Mouse (Mus musculus): ENCODE data around the gene Prpf40a. TPM values are rescaled to one million over a fixed set of nuclear protein-coding genes. Genes with fewer than 3 reads are reported as not detected.

Gene Prpf40a
- polyA plus RNA-seq (2015; fragmentation: Nextera tagmentation; extraction: Ambion mirVana): 157 and 168 TPM in 2 replicates

GRCm38 (mm10) chr2:53190684-53191511 lies at the start of gene Prpf40a:
Prpf40a (minus strand) TSS chr2:53191284.
- H3K9ac ChIP-seq: peak within 1 kb of the TSS; percentile 83
- H3K4me3 ChIP-seq (replicated peaks): peak within 1 kb of the TSS; percentile 76
- WGBS: 0% methylated on average over 51 of the region's 53 CpGs
- no peaks in the 10 kb centered on the region for H3K9me3 ChIP-seq (replicated peaks)
- H3K27me3 ChIP-seq: no peaks in the 10 kb centered on the region
- H3K4me2 ChIP-seq: peak within 1 kb of the TSS; percentile 69
- peaks cover 26% of the 10 kb centered on the region for H3K36me3 ChIP-seq
- ATAC-seq (replicated peaks; ENCODE audit: low FRiP score): peak; percentile 97
- peaks cover 15% of the 10 kb centered on the region for H3K4me1 ChIP-seq
- H3K27ac ChIP-seq: peak within 1 kb of the TSS; percentile 98

DNA sequence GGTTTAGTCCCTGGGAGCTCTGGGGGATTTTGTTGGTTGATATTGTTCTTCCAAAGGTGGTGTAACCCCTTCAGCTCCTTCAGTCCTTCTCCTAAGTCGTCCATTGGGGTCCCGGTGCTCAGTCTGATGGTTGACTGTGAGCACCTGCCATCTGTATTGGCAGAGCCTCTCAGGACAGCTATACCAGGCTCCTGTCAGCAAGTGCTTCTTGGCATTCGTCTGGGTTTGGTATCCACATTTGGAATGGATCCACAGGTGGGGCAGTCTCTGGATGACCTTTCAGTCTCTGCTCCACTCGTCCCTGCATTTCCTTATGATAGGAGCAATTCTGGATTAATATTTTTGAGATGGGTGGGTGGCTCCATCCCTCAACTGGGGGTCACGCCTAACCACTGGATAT lies 31.2 kb upstream of the Prpf40a start:
- Histone ChIP-seq H3K36me3 (peaks cover 28% of the 10 kb centered on the region), H3K4me1 (no peaks in the 10 kb centered on the region), H3K4me2 (no peak overlapping the region), H3K4me3 (replicated peaks) (no peak overlapping the region), H3K27ac (no peak overlapping the region), H3K27me3 (no peaks in the 10 kb centered on the region), H3K9me3 (replicated peaks) (peaks cover 2% of the 10 kb centered on the region; the same call in 1 of the 2 replicates), H3K9ac (no peak overlapping the region)
- 90% methylated on average over 5 of the region's 5 CpGs for WGBS
- no peak for ATAC-seq (replicated peaks; ENCODE audit: low FRiP score)

- H3K9ac ChIP-seq: no peak overlapping the region
- no peak overlapping the region for H3K4me3 ChIP-seq (replicated peaks)
- H3K4me1 ChIP-seq: no peaks in the 10 kb centered on the region
- 92% methylated on average over 1 of the region's 1 CpGs for WGBS
- no peaks in the 10 kb centered on the region for H3K27me3 ChIP-seq
- ATAC-seq (replicated peaks; ENCODE audit: low FRiP score): no peak
- no peaks in the 10 kb centered on the region for H3K9me3 ChIP-seq (replicated peaks)
- no peak overlapping the region for H3K27ac ChIP-seq
- H3K4me2 ChIP-seq: no peak overlapping the region
- peaks cover 74% of the 10 kb centered on the region for H3K36me3 ChIP-seq
Observed at GRCm38 (mm10) chr2:53213493-53213892, 22.4 kb upstream of the Prpf40a start.

GRCm38 (mm10) chr2:53206749-53207148 lies 15.7 kb upstream of the Prpf40a start:
- Histone ChIP-seq H3K4me3 (replicated peaks) (no peak overlapping the region), H3K27me3 (no peaks in the 10 kb centered on the region), H3K9me3 (replicated peaks) (no peaks in the 10 kb centered on the region), H3K36me3 (peaks cover 41% of the 10 kb centered on the region), H3K4me2 (no peak overlapping the region), H3K9ac (no peak overlapping the region), H3K27ac (no peak overlapping the region), H3K4me1 (no peaks in the 10 kb centered on the region)
- ATAC-seq (replicated peaks; ENCODE audit: low FRiP score): no peak

- Histone ChIP-seq H3K36me3 (peaks cover 39% of the 10 kb centered on the region), H3K4me1 (no peaks in the 10 kb centered on the region), H3K4me3 (replicated peaks) (no peak overlapping the region), H3K4me2 (no peak overlapping the region), H3K27ac (no peak overlapping the region), H3K9me3 (replicated peaks) (no peaks in the 10 kb centered on the region), H3K27me3 (no peaks in the 10 kb centered on the region), H3K9ac (no peak overlapping the region)
- 0 out of 2 replicates have a peak, but pooled peaks have one; percentile 33 for ATAC-seq (replicated peaks; ENCODE audit: low FRiP score)
- 65% methylated on average over 5 of the region's 5 CpGs for WGBS
Observed at GRCm38 (mm10) chr2:53204373-53205274, 13.5 kb upstream of the Prpf40a start.

DNA sequence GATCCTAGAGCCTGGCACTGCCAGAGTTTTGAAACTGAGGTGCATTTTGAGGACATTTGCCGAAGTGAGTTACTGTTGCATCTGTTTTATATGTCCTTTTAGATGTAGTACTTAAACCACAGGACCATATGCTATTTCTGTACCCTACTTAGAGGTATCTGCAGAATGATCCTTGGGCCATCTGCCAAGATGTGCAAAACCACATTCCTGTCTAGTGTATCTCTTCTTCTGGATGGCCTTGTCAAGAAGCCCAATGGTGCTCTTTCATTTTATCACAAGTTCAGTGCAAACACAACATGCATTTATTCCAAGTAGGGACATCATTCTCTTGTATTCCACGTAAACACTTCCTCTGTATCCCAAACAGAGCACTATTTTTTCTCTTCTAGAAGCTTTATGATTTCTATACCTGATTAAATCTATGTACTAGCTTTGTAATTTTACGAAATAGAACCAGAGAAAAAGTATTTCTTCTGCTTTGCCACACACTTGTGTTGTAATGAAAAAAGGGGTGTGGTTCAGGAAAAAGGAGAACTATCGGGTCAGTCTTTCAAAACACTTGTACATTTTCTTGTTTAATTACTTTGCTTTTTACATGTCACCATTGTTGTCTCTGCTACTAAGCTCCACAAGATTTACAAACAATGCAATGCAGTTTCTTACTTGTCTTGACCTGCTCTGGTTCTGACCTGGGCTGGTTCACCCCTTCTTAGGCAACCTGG lies 9.2 kb upstream of the Prpf40a start:
- Histone ChIP-seq H3K4me3 (replicated peaks) (no peak overlapping the region), H3K36me3 (peaks cover 45% of the 10 kb centered on the region), H3K4me1 (no peaks in the 10 kb centered on the region), H3K4me2 (no peak overlapping the region), H3K9me3 (replicated peaks) (no peaks in the 10 kb centered on the region), H3K27me3 (no peaks in the 10 kb centered on the region), H3K27ac (no peak overlapping the region), H3K9ac (no peak overlapping the region)
- 88% methylated on average over 4 of the region's 4 CpGs for WGBS
- no peak for ATAC-seq (replicated peaks; ENCODE audit: low FRiP score)

DNA sequence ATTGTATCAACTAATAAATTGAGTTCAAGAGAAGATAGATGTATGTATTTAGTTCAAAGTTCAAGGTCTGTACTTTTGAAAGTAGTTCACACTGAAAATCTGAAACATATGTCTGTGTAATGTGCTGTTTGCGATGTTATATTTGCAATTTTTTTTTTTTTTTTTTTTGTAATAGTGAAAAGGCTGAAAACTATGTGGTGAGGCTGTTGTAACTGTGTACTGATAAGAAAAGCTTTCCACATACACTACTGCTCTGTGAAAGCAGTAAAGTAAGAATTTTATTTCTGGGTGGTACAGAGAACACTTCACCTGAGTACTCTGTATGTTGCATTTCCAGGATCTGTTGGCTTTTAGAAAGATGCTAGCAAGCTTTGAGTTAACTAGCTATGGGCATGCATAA lies 8.1 kb upstream of the Prpf40a start:
- Histone ChIP-seq H3K4me2 (no peak overlapping the region), H3K4me3 (replicated peaks) (no peak overlapping the region), H3K9ac (no peak overlapping the region), H3K27ac (no peak overlapping the region), H3K4me1 (no peaks in the 10 kb centered on the region), H3K36me3 (peaks cover 47% of the 10 kb centered on the region), H3K27me3 (no peaks in the 10 kb centered on the region), H3K9me3 (replicated peaks) (no peaks in the 10 kb centered on the region)
- ATAC-seq (replicated peaks; ENCODE audit: low FRiP score): no peak
- WGBS: 93% methylated on average over 1 of the region's 1 CpGs

DNA sequence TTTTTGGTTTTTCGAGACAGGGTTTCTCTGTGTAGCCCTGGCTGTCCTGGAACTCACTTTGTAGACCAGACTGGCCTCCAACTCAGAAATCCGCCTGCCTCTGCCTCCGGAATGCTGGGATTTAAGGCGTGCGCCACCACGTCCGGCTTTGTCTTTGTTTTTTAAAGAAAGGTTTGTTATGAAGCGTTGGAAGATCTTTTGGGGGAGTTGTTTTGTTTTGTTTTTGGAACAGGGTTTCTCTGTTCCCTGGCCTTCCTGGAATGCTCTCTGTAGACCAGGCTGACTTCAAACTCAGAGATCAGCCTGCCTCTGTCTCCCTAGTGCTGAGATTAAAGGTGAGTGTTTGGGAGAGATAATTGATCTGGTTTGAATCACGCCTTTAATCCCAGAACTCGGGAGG lies 5.3 kb upstream of the Prpf40a start:
- no peak overlapping the region for H3K4me2 ChIP-seq
- H3K27me3 ChIP-seq: no peaks in the 10 kb centered on the region
- ATAC-seq (replicated peaks; ENCODE audit: low FRiP score): no peak
- 96% methylated on average over 10 of the region's 10 CpGs for WGBS
- peaks cover 43% of the 10 kb centered on the region for H3K36me3 ChIP-seq
- H3K4me1 ChIP-seq: peaks cover 9% of the 10 kb centered on the region; the same call in 1 of the 2 replicates
- no peak overlapping the region for H3K4me3 ChIP-seq (replicated peaks)
- no peak overlapping the region for H3K9ac ChIP-seq
- no peaks in the 10 kb centered on the region for H3K9me3 ChIP-seq (replicated peaks)
- H3K27ac ChIP-seq: no peak overlapping the region

GRCm38 (mm10) chr2:53192386-53192785 lies 1.3 kb upstream of the Prpf40a start:
- H3K4me1 ChIP-seq: peaks cover 15% of the 10 kb centered on the region
- peak overlapping the region; percentile 83 for H3K9ac ChIP-seq
- peaks cover 36% of the 10 kb centered on the region for H3K36me3 ChIP-seq
- peak overlapping the region; percentile 69 for H3K4me2 ChIP-seq
- H3K9me3 ChIP-seq (replicated peaks): no peaks in the 10 kb centered on the region
- peak overlapping the region; percentile 76 for H3K4me3 ChIP-seq (replicated peaks)
- no peaks in the 10 kb centered on the region for H3K27me3 ChIP-seq
- peak overlapping the region; percentile 98 for H3K27ac ChIP-seq
- ATAC-seq (replicated peaks; ENCODE audit: low FRiP score): peak; percentile 8
- WGBS: 0% methylated on average over 20 of the region's 20 CpGs

DNA sequence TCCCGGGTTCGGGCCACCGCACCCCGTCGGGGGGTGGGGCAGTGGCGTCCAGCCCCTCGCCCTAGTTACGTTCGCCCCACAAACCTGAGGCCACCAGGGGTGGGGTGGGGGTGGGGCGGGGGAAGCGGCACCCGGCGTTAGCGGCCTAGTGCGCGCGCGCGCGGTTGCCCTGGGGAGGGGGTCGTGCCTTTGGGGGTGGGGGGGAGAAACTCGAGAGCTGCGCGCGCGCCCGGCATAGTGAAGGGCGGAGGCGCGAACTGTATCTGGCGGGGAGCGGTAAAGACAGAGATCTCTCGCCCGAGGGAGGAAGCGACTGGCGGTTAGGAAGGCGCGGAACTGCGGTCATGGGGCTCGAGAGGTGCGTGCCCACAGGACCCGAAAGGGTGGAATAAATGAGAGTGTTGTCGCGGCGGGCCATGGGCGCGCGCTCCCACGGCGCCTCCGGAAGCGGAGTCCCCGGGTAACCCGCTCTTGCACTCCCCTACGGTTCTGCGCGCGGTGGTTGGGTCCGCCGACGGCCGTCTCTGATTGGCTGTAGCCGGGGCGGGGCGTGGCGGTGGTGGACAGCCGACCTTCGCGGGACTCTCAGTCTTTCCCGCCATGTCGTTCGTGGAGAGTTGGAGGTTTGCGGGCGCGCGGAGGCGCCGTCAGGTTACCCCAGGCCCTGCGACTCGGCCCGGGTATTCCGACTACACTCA lies 588 bp upstream of the Prpf40a start, which contains the start of gene Arl6ip6:
TSS of gene Arl6ip6 (plus strand) at position 204 of the 698 bp plus-strand sequence.
- peak; percentile 93 for ATAC-seq (replicated peaks; ENCODE audit: low FRiP score)
- peak within 1 kb of the TSS; percentile 69 for H3K4me2 ChIP-seq
- no peaks in the 10 kb centered on the region for H3K9me3 ChIP-seq (replicated peaks)
- under 1% methylated on average over 70 of the region's 82 CpGs for WGBS
- H3K36me3 ChIP-seq: peaks cover 33% of the 10 kb centered on the region
- H3K9ac ChIP-seq: peak within 1 kb of the TSS; percentile 83
- H3K4me1 ChIP-seq: peaks cover 15% of the 10 kb centered on the region
- H3K4me3 ChIP-seq (replicated peaks): peak within 1 kb of the TSS; percentile 76
- H3K27me3 ChIP-seq: no peaks in the 10 kb centered on the region
- peak within 1 kb of the TSS; percentile 98 for H3K27ac ChIP-seq

GRCm38 (mm10) chr2:53189811-53190210 lies 1.3 kb downstream of the Prpf40a start:
- Histone ChIP-seq H3K9ac (0 out of 2 replicates have a peak overlapping the region, but pooled peaks have one; percentile 26), H3K9me3 (replicated peaks) (no peaks in the 10 kb centered on the region), H3K36me3 (peaks cover 21% of the 10 kb centered on the region), H3K4me2 (peak overlapping the region; percentile 55), H3K27me3 (no peaks in the 10 kb centered on the region), H3K27ac (no peak overlapping the region), H3K4me3 (replicated peaks) (peak overlapping the region; percentile 76), H3K4me1 (peaks cover 15% of the 10 kb centered on the region)
- 73% methylated on average over 3 of the region's 3 CpGs for WGBS
- no peak for ATAC-seq (replicated peaks; ENCODE audit: low FRiP score)
